Mouse (Mus musculus) splenic B cell, adult 2 months (primary cell): Measurements from ENCODE around the gene Ndufaf7.
A peak's percentile ranks its signal among the peaks of the same experiment; 100 is the strongest.

ENCODE experiments used
- DNase-seq: peaks from one replicate; pipeline ENCODE4 v3.0.0-alpha.2; 2011; ENCODE audit warnings: low read depth, low spot score
- H3K27me3 ChIP-seq: 2 replicates; pipeline ENCODE4 v1.6.1; 2012; ENCODE audit warnings: mild to moderate bottlenecking, low read length, moderate library complexity, mixed read lengths; ENCODE audit not compliant: control insufficient read depth, poor library complexity, insufficient read depth, severe bottlenecking
- H3K36me3 ChIP-seq: 2 replicates; pipeline ENCODE4 v1.6.1; 2012; ENCODE audit warnings: mild to moderate bottlenecking, low read length, moderate library complexity, mixed read lengths; ENCODE audit not compliant: control insufficient read depth, poor library complexity, insufficient read depth, severe bottlenecking

Ndufaf7 gene

DNA sequence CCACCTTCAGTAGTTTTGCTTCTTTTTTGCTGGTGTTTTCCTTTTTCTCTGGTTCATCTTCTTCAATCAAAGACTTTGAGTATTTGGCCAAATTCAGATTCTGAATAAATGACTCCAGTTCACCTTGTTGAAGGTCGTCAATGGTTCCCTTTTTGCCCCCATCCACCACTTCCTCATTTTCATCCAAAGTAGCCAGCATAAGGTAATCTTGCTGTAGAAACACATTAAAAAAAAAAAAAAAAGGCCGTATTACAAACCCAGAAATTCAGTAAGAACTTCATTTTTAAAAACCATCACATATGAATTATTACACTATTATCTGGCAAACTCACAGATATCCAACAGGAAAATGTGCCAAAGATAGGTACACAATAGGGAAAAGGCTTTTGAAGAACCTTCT, 1.1 kb upstream of the Ndufaf7 start:
- H3K27me3 ChIP-seq, result no peaks in the 10 kb centered on the region
- peak; percentile 58 for DNase-seq

GRCm38 (mm10) chr17:78937229-78937853, 405 bp downstream of the Ndufaf7 start:
- DNase-seq, result peak; percentile 11
- Histone ChIP-seq H3K36me3 (peaks cover 9% of the 10 kb centered on the region), H3K27me3 (no peaks in the 10 kb centered on the region)

More for the DNA sequence above, 1.1 kb upstream of the Ndufaf7 start:
- peaks cover 17% of the 10 kb centered on the region for H3K36me3 ChIP-seq

DNA sequence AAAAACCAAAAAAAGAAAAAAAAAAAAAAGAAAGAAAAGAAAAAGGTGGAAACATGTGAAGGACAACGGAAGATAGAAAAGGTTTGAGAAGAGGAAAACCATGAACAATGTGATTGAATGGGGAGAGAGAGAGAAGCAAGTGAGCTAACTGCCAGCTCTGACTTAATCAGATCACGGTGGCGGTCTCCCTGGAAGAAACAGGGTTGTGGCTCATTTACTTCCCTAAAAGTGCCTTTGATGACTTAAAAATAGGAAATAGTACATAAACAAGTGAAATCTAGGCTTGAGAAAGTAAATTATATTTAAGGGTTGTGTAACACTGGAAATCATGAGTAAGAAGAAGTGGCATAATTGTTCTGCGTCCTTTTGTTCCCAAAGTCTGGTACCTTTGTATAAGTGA, 2.0 kb downstream of the Ndufaf7 start:
- no peak for DNase-seq
- Histone ChIP-seq H3K27me3 (no peaks in the 10 kb centered on the region), H3K36me3 (peaks cover 5% of the 10 kb centered on the region; the same call in 1 of the 2 replicates)

- Histone ChIP-seq H3K36me3 (peaks cover 2% of the 10 kb centered on the region; the same call in 1 of the 2 replicates), H3K27me3 (no peaks in the 10 kb centered on the region)
- no peak for DNase-seq
These were observed 5.6 kb downstream of the Ndufaf7 start for GRCm38 (mm10) chr17:78942579-78942978.

DNA sequence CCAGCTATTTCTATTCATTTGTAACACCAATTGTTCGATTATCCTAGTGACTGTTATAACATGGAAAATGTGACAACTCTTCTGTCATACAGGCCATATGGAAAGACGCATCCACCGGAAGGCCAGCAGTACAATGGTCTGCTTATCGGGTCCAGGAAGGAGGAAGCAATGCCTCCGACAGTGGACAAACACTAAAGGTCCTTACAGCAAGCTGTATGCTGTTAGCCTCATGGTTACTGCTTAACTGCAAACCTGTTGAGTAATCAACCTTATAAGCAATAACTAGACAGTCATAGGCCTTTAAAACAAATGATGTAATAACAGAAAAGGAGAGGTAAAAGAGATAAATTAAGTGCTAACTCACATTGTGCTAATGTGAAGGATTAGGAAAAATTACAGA, 14.3 kb downstream of the Ndufaf7 start:
- no peaks in the 10 kb centered on the region for H3K27me3 ChIP-seq
- no peak for DNase-seq
- peaks cover 14% of the 10 kb centered on the region for H3K36me3 ChIP-seq

DNA sequence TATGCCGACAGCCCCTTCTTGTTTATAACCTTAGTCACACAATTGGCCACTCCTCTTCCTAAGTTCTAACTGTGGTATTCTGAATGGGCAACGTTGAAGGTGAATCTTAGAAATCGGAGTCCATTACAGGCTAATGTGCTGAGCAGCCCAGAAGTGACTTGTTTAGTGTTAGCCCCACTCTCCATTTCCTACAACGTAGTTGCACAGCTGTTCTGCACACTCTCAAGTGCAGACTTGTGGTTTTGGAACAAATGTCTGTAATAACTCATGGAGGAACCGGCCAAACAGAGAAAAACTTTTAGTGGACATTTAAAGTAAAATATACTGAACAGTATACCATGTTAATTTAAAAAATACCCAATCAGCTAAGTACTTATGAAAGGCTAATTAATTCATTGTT, 15.1 kb downstream of the Ndufaf7 start:
- H3K36me3 ChIP-seq, result peaks cover 14% of the 10 kb centered on the region
- H3K27me3 ChIP-seq, result no peaks in the 10 kb centered on the region
- no peak for DNase-seq

- peaks cover 14% of the 10 kb centered on the region for H3K36me3 ChIP-seq
- no peaks in the 10 kb centered on the region for H3K27me3 ChIP-seq
- DNase-seq, result no peak
These were observed 16.3 kb downstream of the Ndufaf7 start for GRCm38 (mm10) chr17:78953240-78953639.

GRCm38 (mm10) chr17:78959473-78959872, 22.5 kb downstream of the Ndufaf7 start:
- no peaks in the 10 kb centered on the region for H3K27me3 ChIP-seq
- DNase-seq, result no peak
- peaks cover 10% of the 10 kb centered on the region; the same call in 1 of the 2 replicates for H3K36me3 ChIP-seq

DNA sequence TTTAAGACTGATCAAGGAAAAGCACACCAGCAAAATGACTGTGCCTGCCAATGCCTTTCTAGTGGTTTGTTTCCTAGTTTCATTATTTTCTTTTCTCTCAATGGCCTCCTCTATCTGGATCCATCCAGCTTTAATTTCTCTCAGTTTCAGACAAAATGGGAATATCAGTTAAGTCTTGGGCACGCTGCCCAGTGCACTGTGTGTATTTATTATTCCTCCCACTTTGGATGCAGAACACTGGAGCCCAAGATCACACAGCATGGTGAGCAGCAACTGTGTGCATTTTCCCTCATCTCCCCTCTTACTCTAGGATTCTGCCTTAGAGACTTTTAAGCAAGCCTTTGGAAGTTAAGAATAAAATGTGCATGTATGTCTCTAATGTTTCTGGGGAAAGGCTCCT, 27.5 kb downstream of the Ndufaf7 start:
- H3K27me3 ChIP-seq, result no peaks in the 10 kb centered on the region

DNA sequence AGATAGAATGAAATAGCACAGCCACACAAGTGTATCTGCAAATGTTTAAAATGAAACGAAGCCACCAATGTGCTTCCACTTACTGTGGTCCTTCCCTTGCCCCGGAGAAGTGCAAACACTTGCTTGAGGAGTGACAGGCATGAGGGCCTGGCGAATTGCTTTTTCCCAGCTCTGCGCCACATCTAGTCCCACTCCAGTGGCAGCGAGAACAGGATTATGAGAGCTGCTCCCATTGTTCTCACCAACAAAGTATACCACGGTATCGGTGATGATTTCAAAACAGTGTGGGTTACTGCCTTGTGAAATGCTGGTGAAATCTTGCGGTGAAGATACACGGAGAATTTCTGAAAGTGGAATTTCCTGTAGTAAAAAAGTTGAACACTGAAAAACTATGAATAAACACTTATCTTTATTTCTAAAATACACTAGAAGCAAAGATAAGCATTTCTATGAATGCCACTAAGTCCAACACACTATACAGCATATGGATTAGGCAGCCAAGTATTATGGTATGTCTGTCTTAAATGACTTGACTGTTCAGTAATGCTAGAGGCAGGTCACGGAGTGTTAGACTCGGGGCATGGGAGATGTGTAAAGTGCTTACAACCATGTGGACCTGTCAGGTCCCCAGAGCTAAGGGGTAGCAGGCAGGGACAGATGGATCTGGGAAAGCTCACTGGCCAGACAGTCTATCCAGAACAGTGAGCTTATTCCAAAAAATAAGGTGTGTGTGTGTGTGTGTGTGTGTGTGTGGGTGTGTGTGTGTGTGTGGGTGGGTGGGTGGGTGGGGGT, 29.4 kb downstream of the Ndufaf7 start:
- no peak for DNase-seq
- H3K27me3 ChIP-seq, result no peaks in the 10 kb centered on the region
- H3K36me3 ChIP-seq, result peaks cover 4% of the 10 kb centered on the region; the same call in 1 of the 2 replicates

More for the DNA sequence above, 27.5 kb downstream of the Ndufaf7 start:
- peaks cover 4% of the 10 kb centered on the region; the same call in 1 of the 2 replicates for H3K36me3 ChIP-seq
- no peak for DNase-seq

DNA sequence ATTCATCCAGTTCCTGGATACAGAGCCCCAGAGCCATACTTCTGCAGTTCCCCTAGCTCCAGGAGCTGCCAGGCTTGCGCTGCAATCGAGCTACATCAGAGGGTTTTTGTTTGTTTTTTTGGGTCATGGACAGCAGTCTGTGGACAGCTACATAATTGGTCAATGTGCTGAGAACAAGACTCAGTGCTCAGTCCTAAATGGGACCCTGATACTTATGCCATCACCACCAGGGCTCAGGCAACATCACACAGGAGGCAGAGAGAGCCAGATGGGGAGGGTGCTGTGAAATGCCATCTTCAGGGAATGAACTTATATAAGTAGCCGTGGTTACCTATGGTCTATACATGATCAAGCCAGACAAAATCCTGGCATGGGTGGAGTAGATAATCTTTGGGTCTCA, 31.6 kb downstream of the Ndufaf7 start:
- Histone ChIP-seq H3K36me3 (0 out of 2 replicates have a peak, but pooled peaks cover 5% of the 10 kb centered on the region), H3K27me3 (no peaks in the 10 kb centered on the region)
- DNase-seq, result no peak

DNA sequence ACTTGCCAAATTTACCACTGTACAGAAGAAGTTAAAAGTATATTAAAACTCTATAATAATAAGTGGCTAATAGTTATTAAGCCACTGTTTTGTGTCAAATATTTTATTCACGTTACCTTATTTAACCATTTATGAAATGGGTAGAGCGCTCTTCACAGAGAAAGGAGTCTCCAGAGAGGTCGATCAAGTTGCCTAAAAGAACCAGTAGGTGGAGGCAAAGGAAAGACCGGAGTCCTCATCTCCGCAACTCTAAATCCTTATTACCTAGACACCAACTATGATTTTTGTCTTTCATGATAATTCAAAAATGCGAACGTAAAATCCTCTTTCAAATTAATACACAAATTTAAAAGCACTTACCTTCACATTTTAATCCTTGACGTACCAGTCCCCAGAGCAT, 46.2 kb downstream of the Ndufaf7 start:
- H3K27me3 ChIP-seq, result no peaks in the 10 kb centered on the region
- no peak for DNase-seq
- peaks cover 3% of the 10 kb centered on the region; the same call in 1 of the 2 replicates for H3K36me3 ChIP-seq

DNA sequence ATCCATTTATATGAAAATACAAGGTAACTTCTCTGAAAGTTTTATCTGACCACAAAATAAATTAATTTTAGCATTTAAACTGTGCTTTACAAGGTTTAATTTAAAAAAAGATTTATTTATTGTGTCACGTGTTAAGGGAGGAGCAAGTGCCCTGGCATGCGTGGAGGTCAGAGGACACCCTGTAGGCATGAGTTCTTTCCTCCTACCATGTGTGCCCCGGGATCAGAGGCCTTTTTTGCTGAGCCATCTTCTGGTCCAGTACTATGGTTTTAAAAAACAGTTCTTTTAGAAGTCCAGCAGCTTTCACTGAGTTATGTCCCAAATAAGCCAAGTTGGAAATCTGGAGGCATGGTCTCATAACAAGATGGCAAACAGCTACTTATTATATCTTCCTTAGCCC, 46.8 kb downstream of the Ndufaf7 start:
- DNase-seq, result no peak
- no peaks in the 10 kb centered on the region for H3K27me3 ChIP-seq

GRCm38 (mm10) chr17:78989015-78989414, 52.1 kb downstream of the Ndufaf7 start:
- H3K36me3 ChIP-seq, result no peaks in the 10 kb centered on the region
- DNase-seq, result no peak
- H3K27me3 ChIP-seq, result no peaks in the 10 kb centered on the region

More for the DNA sequence above, 46.8 kb downstream of the Ndufaf7 start:
- peaks cover 3% of the 10 kb centered on the region; the same call in 1 of the 2 replicates for H3K36me3 ChIP-seq

DNA sequence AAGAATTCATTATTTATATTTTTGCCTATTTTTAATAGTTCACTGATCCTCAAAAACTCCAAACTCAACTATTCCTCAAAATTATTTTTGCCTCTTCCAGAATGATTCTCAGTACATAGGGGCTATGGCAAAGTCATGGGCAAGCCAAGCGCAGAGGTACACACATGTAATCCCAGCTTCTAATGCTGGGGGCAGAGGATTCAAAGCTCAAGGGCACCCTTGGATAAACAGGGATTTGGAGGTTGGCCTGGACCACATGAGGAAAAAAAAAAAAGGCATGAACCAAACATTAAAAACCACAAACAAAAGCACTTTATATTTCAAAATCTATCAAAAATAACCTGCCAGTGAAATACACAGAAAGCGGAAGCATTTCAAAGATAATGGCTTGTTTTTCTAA, 54.6 kb downstream of the Ndufaf7 start:
- no peaks in the 10 kb centered on the region for H3K36me3 ChIP-seq
- H3K27me3 ChIP-seq, result no peaks in the 10 kb centered on the region
- no peak for DNase-seq
